Mouse (Mus musculus) NIH3T3 (cell line): ENCODE results near the gene Tnxb.
A peak's percentile ranks its signal among the peaks of the same experiment; 100 is the strongest.

Experiments
- DNase-seq: peaks from one replicate; pipeline ENCODE4 v3.0.0-alpha.2; 2012; ENCODE audit warnings: low read depth

Tnxb gene

DNA sequence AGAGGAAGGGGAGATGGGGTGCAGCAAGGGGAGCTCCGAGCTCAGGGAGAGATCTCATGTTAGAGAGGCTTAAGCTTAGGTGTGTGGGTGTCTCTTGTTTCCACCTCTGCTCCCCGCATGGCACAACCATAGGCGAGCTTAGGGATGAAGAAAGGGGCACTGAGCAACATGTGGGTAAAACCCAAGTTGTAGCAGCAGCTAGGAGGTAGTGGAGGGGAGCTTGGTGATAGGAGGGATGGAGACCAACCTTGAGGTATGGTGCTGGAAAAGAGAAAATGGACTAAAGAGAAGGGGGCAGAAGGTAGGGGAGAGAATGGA lies 10.5 kb upstream of the Tnxb start:
- no peak for DNase-seq

DNA sequence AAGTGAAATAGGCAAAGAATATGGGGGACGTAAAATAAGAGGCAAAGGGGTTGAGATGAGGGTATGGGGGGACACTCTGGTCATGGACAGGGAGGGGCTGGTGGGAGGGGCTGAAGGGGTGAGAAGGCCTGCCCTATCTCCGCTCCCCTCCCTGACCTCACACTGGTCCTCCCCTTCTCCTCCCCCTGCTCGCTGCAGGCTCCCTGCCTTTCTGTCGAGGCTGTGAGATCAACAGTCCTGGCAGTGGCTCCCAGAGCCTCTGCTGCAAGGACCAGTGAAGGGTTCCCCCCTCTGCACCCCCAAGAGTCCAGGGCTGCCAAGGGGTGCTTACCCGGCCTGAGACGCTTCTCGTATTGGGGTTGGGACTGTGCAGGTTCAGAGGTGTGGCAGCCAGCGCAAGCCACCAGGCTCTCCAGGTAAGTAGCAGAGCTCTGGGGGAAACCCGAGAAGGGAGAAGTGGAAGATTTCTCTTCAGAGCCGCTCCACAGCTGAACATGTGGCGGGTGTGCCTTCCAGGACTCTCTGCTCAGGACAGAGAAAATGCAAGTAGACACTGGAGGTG lies 10.0 kb upstream of the Tnxb start:
- no peak for DNase-seq

- peak; percentile 68 for DNase-seq
Observed at GRCm38 (mm10) chr17:34661121-34661591, 9.2 kb upstream of the Tnxb start.

DNA sequence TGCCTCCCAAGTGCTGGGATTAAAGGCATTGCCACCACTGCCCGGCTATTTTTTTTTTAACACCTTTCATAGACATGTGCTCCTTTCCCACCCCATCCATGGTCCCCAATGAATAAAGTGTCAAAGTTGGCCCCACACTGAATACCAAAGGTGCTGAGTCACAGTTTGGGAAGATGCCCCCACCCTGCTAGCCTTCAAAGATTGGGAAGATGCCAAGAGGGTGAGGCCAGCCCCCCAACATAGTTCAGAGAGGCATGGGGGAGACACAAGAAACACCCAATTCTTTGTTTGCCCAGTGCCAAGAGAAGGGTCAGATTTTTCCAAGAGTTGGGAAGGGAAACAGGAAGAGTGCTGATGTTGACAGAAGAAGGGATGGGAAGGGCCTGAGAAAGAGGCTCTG lies 7.9 kb upstream of the Tnxb start:
- DNase-seq, result peak; percentile 51

DNA sequence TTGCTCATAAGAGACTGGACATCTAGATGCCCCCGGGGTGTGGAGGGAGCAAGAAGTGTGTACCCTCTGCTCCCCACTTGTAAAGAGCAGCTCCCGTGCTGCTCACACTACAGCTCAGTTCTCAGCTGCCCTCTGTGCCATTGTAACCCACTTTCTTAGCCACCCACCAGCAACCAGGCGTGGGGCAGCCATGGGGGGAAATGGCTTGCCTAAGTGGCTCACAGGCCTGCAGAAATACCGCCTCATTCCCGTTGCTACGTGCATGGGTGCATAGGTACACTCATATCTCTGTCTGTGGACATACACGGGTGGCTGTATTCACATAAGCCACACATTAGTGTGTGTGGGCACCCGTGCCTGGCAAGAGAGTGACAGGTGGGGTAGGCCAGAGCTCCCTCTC lies 7.4 kb upstream of the Tnxb start:
- no peak for DNase-seq

- no peak for DNase-seq
Observed at GRCm38 (mm10) chr17:34663558-34663957, 6.8 kb upstream of the Tnxb start.

GRCm38 (mm10) chr17:34664472-34664871 lies 5.9 kb upstream of the Tnxb start:
- DNase-seq, result no peak

- no peak for DNase-seq
Observed at GRCm38 (mm10) chr17:34671151-34672066, 1.1 kb downstream of the Tnxb start.

GRCm38 (mm10) chr17:34672246-34672792 lies 2.0 kb downstream of the Tnxb start:
- no peak for DNase-seq

- DNase-seq, result no peak
Observed at GRCm38 (mm10) chr17:34673139-34673538, 2.8 kb downstream of the Tnxb start.

DNA sequence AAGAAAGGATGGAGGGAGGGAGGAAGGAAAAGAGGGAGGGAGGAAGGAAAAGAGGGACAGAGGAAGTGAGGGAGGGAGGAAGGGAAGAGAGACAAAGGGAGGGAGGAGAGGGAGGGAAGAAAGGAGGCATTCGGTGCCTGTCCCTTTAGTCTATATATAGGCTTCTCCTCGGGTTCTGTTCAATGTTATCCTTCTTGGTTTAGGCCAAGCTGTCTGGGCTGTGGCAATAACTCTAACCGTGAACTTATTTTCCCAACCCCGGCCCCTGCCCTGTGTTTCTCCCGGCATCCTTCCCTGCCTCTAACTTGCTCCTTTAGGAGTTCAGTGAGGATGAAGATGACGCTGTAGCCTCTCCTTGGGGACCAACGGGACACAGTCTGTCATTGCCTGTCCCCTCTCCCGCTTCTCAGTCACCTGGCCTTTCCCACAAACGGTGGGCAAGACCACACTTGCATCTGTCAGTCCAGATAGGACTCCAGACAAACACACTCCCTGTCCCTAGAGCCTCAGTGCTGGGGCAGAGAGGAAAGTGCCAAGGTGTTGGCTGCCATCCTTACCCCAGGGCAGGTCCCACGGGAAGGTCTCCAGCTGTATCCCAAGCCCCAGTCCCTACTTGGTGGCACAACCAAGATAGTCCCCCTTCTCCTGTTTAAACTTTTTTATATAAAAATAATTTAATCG lies 4.3 kb downstream of the Tnxb start:
- DNase-seq, result no peak

GRCm38 (mm10) chr17:34675205-34676092 lies 5.1 kb downstream of the Tnxb start:
- DNase-seq, result peak; percentile 41

DNA sequence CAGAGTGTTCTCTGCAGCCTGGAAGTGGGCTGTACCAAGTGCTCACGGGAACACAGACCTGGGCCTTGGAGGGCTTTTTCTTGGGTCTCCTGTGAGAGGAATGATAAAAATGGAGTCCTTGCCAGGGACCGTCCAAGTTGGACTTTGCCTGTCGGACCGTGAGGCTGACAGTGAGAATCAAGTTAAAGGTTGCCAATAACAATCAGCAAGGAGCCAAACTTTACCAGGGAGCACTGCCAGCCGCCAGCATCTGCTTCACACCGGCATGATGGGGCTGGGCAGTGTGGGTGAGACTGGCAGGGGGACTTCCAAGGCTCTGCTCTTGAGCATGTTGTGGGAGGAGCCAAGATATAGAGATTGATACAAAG lies 5.7 kb downstream of the Tnxb start:
- DNase-seq, result no peak

DNA sequence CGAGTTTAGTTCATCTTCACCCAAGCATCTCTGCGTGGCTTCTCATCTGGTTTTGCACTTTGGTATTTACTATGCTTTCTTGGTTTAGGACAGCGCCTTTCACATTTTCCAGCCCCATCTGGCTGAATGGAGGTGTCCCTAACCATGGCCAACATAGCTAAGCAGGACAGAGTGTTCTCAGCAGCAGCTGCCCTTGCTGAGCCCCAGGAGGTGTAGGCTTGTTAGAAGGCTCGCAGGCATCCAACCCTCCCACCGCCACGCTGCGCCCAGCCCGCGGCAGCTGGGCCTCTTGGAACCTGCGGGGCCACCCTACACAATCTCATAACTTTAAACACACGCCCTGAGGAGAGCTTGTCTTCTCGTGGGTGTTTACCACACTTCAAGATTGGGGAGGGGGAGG lies 6.3 kb downstream of the Tnxb start:
- DNase-seq, result no peak

DNA sequence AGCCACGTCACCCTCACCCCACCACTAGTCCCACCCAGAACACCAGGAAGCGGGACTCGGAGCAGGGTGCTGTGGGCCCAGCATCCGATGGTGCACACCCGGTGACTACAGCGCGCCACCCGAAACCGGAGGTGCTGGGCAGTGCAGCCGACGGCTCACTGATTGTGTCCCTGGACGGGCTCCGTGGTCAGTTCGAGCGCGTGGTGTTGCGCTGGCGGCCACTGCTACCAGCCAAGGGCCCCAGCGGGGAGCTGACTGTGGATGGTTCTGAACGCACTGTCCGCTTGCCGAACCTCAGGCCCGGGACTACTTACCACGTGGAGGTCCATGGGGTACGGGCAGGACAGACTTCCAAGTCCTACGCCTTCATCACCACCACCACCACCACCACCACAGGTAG lies 9.9 kb downstream of the Tnxb start:
- no peak for DNase-seq

GRCm38 (mm10) chr17:34680621-34681020 lies 10.3 kb downstream of the Tnxb start:
- no peak for DNase-seq

DNA sequence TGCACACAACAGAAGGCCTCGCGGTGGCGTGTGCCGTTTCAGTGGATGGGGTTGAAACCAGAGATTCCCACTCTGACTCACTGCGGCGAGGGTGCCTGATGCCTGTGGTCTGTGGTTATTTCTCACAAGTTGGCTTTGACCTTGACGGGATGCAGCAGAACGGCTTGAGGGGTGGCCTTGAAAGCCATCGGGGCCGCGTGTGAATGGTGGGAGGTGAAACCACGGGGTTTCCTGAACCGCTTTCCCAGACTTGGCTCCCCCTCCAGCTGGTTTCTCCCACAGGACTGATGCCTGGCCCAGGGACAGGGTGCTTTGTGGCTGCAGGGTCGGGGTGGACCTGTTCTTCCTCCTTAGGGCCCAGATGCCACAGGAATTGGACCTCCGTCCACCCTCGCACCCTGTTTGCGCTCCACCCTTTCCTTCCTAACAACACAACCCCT lies 10.8 kb downstream of the Tnxb start:
- DNase-seq, result peak; percentile 74

- peak; percentile 38 for DNase-seq
Observed at GRCm38 (mm10) chr17:34681881-34682536, 11.7 kb downstream of the Tnxb start.

DNA sequence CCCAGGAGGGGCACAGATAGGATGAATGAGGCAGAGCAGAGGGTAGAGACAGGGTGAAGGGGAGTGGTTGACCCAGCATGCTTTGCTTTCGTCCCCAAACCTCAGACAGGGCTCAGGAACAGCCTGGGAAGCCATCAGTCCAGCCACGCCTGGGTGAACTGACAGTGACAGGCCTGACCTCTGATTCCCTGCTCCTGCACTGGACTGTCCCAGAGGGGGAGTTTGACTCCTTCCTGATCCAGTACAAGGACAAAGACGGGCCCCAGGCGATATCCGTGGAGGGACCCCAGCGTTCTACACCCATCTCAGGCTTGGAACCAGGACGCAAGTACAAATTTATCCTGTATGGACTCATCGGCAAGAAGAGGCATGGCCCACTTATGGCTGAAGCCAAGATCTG lies 12.8 kb downstream of the Tnxb start:
- DNase-seq, result no peak

DNA sequence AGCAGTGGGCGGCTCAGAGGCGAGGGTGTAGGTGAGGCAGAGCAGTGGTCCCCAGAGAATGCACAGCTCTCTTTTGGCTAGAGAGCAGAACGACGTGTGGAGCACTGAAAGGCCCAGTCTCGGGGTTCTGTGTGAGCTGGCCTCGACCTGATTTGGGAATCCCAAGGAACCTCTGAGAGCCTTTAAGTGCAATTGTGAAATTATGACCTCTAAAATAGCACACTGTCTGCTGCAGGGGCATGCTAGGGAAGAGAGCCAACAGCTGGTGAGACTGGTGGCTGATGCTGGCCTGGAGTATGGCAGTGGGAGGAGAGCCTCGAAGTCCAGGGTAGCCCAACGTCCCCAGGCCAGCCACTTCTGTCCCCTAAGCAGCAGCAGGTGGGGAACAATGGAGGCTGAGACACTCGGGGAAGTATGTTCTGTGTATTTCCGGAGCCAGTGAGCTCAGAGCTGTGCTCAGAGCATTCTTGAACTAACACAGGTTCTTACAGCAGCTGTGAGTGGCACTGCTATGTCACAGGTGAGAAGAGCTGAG lies 13.4 kb downstream of the Tnxb start:
- peak; percentile 49 for DNase-seq
